Mouse (Mus musculus): Measurements from ENCODE around the gene Itpr2. TPM values are rescaled to one million over a fixed set of nuclear protein-coding genes. Genes with fewer than 3 reads are reported as not detected.

Itpr2 gene
- total RNA-seq, 2 experiments from 2014 or later, result 8.6 to 10.1 TPM

GRCm38 (mm10) chr6:146110832-146111741 lies 390.9 kb downstream of the Itpr2 start:
- no peak for ATAC-seq (replicated peaks; ENCODE audit: low FRiP score, low TSS enrichment, poor library complexity, severe bottlenecking)

- ATAC-seq (replicated peaks; ENCODE audit: low FRiP score, low TSS enrichment, poor library complexity, severe bottlenecking), result no peak
Measured at GRCm38 (mm10) chr6:146110425-146110824, 391.6 kb downstream of the Itpr2 start.

- ATAC-seq (replicated peaks; ENCODE audit: low FRiP score, low TSS enrichment, poor library complexity, severe bottlenecking), result no peak
Measured at GRCm38 (mm10) chr6:146108695-146109094, 393.3 kb downstream of the Itpr2 start.

DNA sequence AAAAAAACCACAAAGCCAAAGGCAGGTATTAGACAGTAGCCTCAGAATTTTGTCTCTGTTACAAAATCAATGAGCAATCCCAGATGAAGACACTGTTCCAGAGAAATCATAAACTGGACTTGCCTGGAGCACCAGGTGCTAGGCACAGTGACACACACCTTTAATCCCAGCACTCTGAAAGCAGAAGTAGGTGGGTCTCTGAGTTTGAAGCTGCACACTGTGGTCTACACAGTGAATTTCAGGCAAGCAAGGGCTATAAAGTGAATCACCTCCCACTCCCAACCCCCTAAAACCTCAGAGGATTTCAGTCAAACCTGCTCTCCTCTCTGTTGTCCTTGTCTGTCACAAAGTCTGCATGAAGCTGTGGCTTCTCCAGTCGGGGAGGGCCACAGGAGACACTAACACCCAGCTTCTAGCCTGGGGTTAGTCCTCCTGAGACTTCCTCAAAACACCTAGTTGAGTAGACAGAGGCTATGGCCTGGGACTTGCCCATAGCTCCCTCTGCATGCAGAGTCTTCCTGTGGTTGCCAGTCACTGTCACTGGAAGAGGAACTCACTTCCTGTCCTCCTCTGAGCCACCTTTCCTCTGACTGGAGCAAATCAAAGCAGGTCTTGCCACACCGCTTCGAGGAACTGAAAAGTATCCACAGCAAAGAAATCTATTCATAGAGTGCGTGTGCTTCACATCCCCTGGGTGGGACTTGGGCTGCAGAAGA lies 394.7 kb downstream of the Itpr2 start:
- no peak for ATAC-seq (replicated peaks; ENCODE audit: low FRiP score, low TSS enrichment, poor library complexity, severe bottlenecking)

DNA sequence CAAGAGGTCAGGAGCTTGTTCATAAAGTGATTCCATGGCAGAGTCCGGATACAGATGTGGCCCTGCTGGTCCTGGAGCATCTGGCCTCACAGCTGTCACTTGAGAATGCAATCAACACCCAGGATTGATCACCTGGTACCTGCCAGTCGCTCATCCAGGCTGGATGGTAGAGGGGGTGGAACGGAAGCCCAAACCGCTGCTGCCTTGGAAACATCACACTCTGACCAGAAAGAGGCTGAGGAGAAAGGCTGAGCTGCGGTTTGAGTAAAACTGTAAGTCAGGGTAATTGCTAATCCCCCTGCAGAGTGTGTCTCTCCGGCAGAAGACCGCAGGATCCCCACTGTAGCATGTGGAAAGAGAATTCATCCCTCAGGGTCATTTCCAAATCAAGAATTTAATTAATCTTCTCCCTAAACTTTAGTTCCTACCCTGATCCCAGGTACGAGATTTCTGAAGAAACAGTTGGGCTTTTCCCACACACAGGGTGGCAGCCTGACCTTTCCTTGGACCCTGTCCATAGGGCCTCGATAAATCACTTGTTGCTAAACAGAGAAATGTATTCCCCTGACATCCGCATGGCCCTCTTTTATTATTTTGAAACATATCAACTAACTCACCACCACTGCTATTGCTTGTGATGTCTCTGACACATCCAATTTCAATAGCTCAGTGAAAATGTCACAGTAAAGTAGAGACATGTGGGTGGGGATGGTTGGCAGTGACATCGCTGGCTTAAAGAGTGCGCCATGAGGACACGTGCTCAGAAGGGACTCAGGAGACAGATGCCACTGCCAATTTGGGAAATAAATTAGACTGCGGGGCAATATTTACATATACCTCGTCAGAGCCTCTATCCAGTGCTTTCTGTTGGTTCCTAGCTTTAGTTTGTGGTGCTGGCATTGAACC lies 418.7 kb downstream of the Itpr2 start:
- ATAC-seq (replicated peaks; ENCODE audit: low FRiP score, low TSS enrichment, poor library complexity, severe bottlenecking), result no peak

GRCm38 (mm10) chr6:146082476-146082875 lies 419.5 kb downstream of the Itpr2 start:
- ATAC-seq (replicated peaks; ENCODE audit: low FRiP score, low TSS enrichment, poor library complexity, severe bottlenecking), result no peak

GRCm38 (mm10) chr6:146081578-146081977 lies 420.4 kb downstream of the Itpr2 start:
- ATAC-seq (replicated peaks; ENCODE audit: low FRiP score, low TSS enrichment, poor library complexity, severe bottlenecking), result no peak

DNA sequence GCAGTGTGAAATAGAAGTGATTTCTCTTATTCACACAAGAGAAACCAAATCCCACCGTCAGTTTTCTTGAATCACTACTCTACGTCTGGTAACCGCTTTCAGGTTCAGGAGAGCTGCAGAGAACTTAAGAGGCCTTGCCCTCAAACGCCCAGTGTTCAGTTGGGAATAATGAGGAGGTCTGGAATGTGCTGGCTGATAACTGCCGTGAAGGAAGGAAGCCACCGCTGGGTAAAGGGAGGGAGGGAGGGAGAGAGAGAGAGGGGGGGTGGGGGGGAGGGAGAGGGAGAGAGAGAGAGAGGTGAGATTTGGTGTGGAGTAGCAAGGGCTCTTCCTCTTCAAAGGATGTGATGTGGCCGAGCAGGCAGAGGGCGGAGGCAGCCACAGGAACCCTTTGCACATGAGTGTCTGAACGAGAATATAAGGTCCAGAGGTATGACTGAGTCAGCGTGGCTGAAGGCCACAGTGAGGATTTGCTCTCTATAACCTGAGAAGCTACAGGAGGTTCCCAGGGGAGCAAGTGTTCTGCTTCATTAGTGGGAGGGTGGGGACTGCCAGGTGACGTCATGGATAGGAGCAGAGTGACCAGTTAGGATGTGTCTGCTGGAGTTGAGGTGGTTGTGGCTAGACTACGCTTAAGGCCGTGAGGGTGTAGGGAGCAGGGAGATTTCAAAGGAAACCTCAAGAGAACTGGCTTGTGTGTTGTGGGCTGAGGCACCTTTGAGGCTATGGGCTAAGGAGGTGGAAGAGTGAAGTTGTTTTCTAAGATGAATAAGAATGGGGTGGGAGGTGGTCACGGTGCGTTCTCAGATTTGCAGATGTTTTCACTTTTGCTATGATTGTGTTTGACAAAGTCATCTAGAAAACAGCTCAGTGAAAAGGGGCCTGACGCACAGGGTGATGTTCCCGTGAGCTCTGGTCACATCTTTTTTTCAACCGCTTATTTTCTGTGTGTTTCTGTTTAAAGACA lies 421.2 kb downstream of the Itpr2 start:
- no peak for ATAC-seq (replicated peaks; ENCODE audit: low FRiP score, low TSS enrichment, poor library complexity, severe bottlenecking)

DNA sequence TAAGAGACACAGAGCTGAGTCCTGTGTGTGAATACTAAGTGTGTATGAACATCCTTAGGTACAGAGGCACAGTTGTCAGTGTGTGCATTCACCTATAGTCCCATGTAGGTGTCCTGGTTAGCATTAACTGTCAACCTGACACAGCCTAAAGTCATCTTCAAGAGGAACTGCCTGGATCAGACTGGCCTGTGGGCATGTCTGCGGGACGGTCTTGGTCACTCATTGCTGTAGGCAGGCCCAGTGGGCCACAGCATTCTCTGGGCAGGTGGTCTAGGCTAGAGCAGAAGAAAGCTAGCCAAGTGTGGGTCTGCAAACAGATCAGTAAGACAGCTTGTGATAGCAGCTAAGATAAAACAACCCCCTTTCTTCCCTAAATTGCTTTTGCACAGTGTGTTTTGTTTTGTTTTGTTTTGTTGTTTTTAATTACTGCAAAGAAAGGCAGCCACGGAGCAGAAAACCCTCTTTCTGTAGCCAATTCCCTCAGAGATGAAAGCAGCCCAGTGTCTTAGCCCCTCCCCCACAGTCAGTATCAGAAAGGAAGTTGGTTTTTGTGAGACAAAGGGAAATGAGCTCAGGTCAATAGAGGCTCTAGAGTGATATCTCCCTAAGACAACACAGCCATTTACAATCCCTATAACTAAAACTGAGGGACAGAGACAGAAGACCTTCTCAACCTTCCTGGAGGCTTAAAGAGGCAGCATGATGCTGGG lies 422.1 kb downstream of the Itpr2 start:
- no peak for ATAC-seq (replicated peaks; ENCODE audit: low FRiP score, low TSS enrichment, poor library complexity, severe bottlenecking)

GRCm38 (mm10) chr6:146079261-146079660 lies 422.8 kb downstream of the Itpr2 start:
- ATAC-seq (replicated peaks; ENCODE audit: low FRiP score, low TSS enrichment, poor library complexity, severe bottlenecking), result peak; percentile 73

DNA sequence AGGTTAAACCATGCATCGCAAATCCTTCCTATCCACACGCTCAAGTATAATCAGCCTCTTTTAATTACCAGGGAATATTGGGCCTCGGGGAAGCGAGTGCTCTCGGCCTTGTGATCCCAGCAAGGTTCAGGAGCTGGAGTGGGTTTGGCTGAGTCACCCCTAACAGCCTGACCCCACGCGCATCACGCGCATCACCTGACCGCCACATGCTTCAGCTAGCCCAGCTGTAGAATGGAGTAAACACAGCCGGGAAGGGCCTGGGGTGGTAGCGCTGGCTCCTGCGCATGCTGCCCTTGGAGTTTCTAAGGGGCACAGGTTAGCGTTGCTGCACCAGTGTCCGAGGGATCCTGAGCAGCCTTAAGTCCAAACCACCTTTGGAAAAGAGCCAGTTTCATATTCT lies 423.9 kb downstream of the Itpr2 start:
- no peak for ATAC-seq (replicated peaks; ENCODE audit: low FRiP score, low TSS enrichment, poor library complexity, severe bottlenecking)

GRCm38 (mm10) chr6:146077124-146077889 lies 424.7 kb downstream of the Itpr2 start:
- ATAC-seq (replicated peaks; ENCODE audit: low FRiP score, low TSS enrichment, poor library complexity, severe bottlenecking), result peak; percentile 83

DNA sequence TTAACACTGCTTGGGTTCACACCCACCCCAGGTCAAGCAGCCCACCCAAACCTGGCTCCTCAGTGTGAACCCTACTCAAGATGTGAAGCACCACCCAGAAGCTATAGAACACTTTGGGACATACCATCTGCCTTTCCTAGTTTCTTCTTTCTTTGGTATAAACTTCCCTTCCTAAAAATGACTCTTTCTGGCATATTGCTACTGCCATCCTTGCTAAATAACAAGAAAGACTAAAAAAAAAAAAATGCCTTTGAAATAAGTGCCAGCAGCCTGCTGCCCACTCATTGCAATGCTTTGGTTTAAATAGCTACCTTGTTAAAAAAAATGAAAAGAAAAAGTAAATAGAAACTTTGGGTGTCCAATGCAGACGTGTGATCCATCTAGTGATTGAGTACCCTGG lies 429.2 kb downstream of the Itpr2 start:
- ATAC-seq (replicated peaks; ENCODE audit: low FRiP score, low TSS enrichment, poor library complexity, severe bottlenecking), result no peak

DNA sequence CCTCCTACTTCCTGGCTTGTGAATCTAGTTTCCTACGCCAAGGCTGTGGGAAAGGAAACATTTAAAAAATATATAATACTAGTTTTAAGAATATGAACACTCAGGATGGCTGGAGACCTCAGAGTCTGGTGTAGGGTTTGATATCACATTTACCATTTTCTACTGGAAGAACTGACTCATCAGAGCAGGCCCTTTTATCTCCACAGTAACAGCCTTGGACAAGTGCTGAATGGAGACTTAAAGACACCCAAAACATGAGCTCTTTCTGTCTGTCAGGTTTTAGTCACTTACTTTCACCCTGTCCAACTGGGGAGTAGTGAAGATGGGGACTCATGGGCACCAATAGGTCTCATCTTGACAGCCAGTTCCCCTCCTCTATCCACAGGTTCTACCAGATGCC lies 430.1 kb downstream of the Itpr2 start:
- no peak for ATAC-seq (replicated peaks; ENCODE audit: low FRiP score, low TSS enrichment, poor library complexity, severe bottlenecking)
